Mouse (Mus musculus) kidney, postnatal 36 days (tissue): ENCODE measurements at regions not wholly inside any gene's neighbourhood (a gene's known extent, or its start where the extent isn't known, plus 50 kb on each side); places are given as distances from the start of the nearest gene placed in this dataset.

Experiments
- DNase-seq, 2 experiments: peaks; one replicate each; pipeline ENCODE4 v3.0.0; 2021 to 2022; ENCODE audit warnings: mixed read lengths in 2 of 2

DNA sequence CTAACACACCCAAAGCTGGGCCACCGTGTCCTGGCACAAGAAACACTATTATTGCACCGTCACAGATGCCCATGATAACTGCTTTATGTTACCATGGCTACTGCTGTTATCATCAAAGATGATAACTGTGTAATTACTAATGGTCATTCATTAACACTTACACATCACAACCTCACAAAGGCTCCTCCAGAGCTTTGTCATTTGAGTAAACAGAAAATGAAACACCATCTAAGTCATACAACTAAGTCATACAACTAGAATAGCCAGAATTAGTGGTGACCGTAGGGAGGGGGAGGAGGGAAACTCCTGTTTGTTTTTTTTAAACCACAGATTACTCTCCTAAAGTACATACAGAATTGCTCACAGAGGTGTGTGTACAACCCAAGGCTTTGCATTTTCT lies 111.4 kb upstream of the Ofcc1 start:
- DNase-seq: no peak

DNA sequence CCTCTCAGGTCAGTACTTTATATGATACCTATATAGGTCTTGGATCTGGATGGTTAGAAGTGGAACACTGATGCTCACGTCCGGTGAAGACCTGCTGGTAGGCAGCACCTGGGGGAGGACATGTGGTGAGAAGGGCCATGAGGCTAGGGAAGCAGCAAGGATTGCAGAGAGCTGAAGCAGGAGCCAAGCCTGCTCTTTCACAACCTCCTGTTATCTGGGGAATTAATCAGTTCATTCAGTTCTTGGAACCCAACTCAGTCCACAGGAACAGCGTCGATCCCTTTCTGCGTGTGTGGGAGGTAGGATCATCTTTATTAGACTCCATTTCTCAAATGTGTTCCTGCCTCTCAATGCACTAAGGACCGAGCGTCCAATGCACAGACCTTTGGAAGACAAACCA lies 107.9 kb upstream of the Ofcc1 start:
- DNase-seq: no peak

DNA sequence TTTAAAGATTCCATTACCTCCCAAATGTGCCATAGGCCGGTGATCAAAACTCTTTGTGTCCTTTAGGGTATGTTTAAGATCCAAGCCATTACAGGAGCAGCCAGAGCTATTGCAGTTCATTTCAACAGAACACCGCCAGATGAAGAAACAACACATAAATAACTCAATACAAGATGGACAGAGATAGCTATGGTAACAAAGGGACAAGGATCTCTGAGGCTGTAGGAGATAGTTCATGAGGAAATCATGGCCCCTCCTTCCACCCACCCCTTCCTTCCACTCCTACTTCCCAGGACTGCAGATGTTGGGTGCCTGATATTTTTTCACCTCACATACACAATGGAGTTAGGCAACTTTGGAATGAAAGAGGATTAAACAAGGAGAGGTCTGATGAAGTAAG lies 92.1 kb upstream of the Ofcc1 start:
- no peak for DNase-seq

GRCm38 (mm10) chr13:40429831-40430230 lies 68.6 kb upstream of the Ofcc1 start:
- DNase-seq: no peak

GRCm38 (mm10) chr13:40423051-40423450 lies 61.8 kb upstream of the Ofcc1 start:
- no peak for DNase-seq

DNA sequence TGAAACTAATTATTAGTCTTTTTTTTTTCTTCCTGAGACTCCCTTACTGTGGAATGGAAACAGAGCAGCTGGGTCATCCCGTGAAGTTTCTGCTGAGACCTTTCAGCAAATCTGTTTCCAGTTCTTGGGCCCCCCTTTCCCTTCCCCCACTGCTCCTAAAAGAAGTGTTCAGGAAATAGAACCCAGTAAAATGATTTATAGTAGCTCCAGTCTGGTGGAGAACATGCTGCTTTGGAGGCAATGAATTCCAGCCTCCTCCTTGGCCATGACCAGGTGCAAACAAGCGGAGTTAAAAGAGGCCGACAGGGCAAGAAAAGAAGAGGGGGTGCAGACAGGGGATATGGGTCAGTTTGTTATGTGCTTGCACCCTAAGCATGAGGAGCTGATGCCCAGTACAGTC lies 56.6 kb upstream of the Ofcc1 start:
- no peak for DNase-seq

DNA sequence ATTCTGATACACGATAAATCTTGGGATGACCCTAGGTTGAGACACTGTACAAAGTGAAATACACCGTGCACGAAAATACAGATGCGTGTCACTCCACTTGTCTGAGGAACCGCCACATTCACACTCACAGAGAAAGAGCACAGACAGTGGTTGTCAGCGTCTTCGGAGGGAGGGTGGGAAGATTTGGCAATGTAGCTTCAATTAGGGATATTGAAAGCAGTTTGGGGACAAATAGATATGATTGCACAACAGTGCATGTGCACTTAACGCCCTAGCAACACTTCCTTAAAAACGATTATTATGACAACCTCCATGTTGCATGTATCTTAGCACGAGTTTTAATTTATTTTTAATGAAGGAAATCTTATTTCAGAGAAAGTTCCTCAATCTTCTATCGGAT lies 51.8 kb upstream of the Ofcc1 start:
- DNase-seq: no peak
